Mouse (Mus musculus) cerebral cortex, adult 2 months (tissue): ENCODE measurements around the gene Olfr777.

ENCODE experiments used
- WGBS: fragments of 180-500 bp; shearing (Covaris S2); methylation state at CpG from one replicate; pipeline ENCODE4 v1.1.7; 2018; 5-methylcytosine and 5-hydroxymethylcytosine counted together

Olfr777 gene

DNA sequence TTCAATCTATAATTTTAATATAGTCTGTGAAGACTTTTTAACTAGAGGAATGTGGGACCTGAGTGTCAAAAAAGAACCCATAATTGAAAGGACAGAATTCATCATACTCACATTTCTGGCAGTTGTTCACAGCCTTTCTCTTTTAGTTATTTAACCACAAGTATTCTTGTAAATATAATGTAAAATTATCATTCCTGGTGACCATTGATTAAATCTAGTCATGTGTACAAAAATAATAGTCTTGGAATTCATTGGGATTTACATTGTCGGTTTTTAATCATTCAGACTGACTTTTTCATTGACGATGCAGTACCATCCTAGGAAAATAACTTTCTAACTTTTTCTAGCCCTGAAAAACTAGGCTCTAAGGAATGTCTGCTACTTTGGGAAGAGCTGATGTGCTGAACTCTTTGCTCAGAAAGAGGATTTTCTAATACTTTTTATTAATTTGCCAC is at the start of gene Olfr777:
Gene Olfr777, minus strand, starts transcription at position 405 of the 455 bp plus-strand sequence.
- 95% methylated on average over 2 of the region's 2 CpGs for WGBS

DNA sequence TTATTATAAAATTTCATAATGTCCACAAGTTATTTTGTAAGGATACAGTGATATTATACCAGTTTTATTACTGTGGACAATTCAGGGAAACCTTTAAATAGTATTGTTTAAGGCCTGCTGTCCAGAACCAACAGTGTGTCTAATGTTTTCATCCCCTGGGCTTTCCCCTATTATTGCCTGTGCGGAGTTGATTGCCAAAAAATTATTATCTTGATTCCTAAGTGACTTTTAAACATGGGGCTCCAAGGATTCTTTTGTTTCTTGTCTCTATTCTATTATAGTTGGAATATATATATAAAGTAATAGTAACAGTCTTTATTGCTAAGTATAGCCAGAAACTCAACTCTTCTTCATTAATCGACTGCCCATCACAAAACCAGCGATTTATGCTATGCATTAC is 46.5 kb upstream of the Olfr777 start, which contains the start of gene Olfr780:
Gene Olfr780, plus strand, starts transcription at position 301 of the 400 bp plus-strand sequence.
- WGBS: 79% methylated on average over 3 of the region's 3 CpGs

DNA sequence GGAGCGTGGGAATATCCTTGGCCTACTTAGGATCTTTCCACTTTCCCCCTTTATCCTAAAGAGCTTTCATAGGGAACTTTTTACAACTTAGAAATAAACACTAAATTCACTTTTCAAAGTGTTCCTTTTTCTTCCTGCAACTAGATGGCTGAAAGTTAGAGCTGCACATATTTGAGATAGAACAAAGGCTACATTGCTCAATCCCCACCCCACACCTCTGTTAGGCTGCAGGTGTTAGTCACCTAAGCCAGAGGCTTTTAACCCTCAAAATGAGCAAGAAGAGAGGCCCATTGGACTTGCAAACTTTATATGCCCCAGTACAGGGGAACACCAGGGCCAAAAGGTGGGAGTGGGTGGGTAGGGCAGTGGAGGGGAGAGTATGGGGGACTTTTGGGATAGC is 42.2 kb upstream of the Olfr777 start:
- WGBS: no CpG with 5 or more reads among the region's 1 CpGs

DNA sequence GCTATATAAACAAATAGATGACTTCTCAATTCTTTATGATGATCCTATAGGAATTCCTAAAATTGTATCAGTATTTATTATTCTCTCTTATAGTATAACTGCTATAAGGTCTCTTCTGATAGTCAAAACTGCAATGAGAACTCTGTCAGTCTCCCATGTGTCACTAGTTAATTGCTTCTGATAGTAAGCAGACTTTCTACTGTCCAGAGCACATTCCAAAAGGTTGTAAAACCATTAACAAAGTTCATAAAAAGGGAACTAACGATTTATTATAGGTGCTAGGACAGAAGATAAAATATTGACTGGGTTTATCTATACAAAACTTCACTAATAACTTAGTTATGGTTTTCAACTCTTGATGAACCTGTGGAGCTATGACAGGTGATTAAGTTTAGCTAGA is 41.7 kb upstream of the Olfr777 start:
- WGBS: 53% methylated on average over 1 of the region's 1 CpGs

DNA sequence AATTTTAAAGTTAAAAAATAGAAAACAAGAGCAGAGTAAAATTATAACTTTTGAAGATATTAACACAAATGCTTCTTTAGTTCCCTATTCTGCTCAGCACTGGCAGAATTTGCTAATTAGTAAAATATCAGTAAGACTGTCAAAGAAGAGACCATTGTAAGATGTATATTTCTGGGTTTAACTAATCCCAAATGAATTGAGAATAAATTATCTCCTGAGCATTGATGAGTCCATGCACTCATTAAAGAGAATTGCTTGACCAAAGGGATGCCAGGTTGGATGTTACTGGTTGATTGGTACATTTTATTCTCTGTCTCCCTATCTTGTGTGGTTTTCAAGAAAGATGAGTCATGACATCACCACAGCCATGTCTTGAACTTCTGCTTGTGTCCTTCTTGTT is 12.5 kb downstream of the Olfr777 start, which contains the start of gene Olfr776:
Gene Olfr776, plus strand, starts transcription at position 301 of the 400 bp plus-strand sequence.

DNA sequence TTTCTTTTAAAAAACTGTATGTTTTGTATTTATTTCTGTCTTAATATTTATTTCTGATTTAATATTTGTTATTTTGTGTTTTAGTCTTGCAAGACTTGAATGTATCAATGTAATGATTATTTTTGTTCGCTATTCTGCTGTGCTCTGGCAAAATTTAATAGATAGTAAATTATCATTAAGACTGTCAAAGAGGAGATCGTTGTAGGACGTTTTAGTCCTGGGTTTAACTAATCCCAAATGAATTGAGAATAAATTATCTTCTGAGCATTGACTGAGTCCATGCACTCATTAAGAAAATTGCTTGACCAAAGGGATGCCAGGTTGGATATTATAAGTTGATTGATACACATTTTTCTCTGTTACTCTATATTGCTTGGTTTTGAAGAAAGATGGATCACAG is 23.2 kb downstream of the Olfr777 start, which contains the start of gene Olfr775:
Gene Olfr775, plus strand, starts transcription at position 301 of the 400 bp plus-strand sequence.
- WGBS: 72% methylated on average over 3 of the region's 3 CpGs

DNA sequence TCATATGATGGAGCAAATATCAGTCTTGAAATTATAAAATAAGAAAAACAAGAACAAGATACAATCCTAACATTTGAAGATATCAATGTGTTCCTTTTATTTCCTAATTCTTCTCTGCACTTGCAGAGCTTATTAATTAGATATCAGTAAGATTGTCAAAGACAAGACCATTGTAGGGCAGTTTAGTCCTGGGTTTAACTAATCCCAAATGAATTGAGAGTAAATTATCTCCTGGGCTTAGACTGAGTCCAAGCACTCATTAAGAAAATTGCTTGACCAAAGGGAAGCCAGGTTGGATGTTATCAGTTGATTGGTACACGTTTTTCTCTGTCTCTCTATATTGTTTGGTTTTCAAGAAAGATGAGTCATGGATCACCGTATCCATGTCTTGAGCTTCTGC is 35.4 kb downstream of the Olfr777 start, which contains the start of gene Olfr774:
Gene Olfr774, plus strand, starts transcription at position 301 of the 400 bp plus-strand sequence.
- 79% methylated on average over 2 of the region's 2 CpGs for WGBS

DNA sequence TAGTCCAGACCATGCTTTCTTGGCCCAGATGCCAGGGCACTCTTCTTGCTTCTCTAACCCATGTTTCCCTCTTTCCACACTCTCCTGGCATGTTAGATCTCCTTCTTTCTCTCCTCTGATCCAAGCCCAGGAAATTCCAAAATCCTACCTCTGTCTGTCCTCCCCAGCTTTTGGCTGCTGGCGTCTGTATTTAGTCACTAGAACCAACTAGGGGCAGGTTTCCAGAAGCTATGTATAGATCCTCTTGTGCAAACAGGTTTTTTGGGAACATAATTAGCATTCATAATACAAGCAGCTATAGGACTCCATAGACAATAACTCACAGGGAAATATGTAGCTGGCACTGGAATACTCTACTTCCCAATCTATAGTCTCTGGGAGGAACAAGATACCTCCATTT is 40.5 kb downstream of the Olfr777 start:
- WGBS: 47% methylated on average over 1 of the region's 1 CpGs
